Mouse (Mus musculus): ENCODE data around the gene Klhl3.

DNA sequence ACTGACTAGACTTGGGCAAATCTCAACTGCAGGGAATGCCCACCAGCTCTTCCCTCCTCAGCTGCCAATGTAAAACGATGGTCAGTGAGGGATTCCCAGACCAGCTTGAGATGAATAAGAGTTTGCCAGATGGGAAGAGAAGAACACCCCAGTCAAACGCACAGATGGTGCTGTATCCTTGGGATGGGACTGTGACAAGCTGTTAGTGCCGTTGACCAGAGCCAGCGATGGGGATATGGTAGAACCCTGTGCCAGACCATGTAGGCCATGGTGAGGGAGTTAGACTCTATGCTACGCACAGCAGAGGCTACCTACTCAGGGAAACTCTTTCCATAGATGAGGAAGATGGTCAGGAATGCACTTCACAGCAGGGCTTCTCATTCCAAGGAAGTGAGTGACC, 153.6 kb downstream of the Klhl3 start:
- no peak for TF ChIP-seq CTCF (IDR thresholded peaks at IDR 0.05; ENCODE audit: low read depth)
- TF ChIP-seq EP300 (optimal IDR thresholded peaks at IDR 0.05), result no peak
